Mouse (Mus musculus) thymus, postnatal 25 days (tissue): ENCODE measurements at regions not wholly inside any gene's neighbourhood (a gene's known extent, or its start where the extent isn't known, plus 50 kb on each side); places are given as distances from the start of the nearest gene placed in this dataset.

Source experiments
- DNase-seq: peaks from one replicate; pipeline ENCODE4 v3.0.0; 2022

DNA sequence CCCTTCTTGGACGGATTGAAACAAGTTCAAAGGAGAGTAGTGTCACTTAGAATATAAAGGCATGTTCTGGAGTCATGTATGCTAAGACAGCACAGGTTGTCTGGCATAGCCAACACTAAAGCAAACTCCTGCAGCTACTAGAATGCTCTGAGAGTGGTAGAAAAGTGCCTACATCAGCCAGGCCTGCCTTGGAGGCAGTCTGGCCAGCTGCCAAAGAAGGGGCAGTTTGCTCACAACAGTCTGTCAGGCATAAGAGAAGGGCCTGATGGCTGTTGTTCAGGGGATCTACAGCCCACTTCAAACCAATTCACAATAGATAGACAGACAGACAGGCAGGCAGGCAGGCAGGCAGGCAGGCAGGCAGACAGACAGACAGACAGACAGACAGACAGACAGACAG lies 136.5 kb upstream of the Dap start:
- no peak for DNase-seq

DNA sequence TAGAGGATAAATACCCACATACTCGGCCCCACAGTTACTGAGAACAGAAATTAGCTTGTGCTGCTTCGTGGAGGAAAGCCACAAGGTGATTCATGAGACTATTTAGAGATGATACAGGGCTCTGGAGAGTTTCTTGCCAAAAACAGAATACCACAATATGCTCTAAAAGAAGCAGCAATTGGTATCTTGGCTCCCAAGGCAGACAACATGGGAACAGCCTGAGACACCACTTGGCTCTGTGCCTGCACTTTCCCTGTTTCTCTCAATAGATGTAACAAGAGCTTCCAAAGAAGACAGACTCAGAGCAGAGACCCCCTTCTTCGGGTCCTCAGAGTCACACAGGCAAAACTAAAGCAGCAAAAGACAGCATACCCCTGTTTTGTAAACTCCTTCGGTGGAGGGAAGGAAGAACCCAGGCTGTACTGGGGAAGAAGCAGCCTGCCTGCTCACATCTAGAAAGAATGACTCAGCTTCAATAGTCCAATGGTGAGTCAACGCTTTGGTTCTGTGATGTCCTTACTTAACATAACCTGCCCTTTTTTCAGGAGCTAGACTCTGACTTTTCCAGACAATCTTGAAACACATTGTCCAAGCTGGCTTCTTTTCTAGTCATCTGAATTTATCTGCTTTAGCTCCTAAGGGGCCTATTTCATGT lies 132.1 kb upstream of the Dap start:
- no peak for DNase-seq

DNA sequence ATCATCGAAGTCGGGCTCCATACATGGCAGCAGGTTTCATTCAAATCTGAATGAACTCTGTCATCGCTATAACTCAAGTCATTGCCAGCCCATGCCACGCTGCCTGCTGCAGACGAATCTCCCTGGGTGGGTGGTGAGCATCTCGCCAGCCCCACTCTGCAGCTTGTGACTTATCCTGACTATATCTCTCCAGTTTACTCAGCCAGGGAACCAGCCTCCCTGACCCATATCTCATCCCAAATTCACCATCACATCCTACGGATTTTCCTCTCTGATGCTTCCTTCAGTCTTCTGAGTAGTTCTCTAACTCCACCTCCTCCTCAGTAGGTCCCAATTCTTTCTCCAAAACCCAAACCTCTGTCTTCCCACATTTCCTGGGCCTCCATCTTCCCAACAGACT lies 127.9 kb upstream of the Dap start:
- DNase-seq: no peak

DNA sequence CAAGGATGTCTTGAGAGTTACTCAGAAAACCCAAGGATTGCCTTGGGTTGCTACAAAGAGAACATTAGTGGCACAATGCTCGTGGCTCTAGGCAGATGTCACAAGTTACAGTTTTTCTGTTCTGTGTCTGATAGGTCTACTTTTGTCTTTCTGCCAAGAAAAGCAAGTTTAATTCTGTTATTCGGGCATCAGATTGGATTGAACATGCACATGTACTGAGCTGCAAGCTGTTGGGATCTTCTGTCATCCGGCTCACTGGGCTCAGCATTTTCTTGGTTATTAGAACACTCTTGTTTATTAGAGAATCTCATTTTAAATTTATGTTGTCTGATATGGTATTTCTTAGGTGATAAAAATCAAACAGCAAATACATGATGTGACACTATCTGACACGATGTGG lies 126.8 kb upstream of the Dap start:
- no peak for DNase-seq

DNA sequence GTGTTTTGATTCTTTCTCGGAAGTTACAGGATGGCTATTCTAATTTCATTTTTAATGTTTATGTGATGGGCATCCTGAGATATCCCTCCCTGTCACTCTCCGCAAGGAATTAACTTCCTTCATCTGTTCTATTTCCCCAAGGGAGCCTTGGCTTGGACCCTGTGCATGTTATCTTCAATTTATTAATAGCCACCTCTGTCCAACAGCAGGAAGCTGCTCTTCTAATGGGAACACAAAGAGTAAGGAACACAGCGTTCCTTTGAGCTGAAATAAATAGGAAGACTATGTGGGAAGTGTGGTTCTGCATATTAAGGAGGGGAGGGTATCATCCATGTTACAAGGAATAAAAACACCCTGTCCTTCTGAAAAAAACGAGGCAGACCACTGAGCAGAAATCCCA lies 119.4 kb upstream of the Dap start:
- DNase-seq: no peak

DNA sequence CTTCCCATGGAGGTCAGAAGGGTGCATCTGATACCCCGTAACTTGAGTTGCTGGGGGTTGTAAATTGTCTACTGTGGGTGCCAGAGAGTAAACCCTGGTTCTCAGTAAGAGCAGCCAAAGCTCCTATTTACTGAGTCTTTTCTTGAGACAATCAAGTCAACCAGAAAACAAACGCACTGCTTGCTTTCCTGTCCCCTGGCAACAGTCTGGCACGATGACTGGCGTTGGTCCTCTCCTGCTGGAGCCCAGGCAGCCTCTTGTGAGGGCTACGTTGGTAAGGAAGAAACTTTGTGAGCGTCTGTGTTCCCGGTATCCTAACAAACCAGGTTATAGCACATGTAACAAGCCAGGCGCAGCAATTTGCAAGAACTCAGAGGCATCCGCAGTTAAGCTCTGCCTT lies 117.2 kb upstream of the Dap start:
- no peak for DNase-seq

DNA sequence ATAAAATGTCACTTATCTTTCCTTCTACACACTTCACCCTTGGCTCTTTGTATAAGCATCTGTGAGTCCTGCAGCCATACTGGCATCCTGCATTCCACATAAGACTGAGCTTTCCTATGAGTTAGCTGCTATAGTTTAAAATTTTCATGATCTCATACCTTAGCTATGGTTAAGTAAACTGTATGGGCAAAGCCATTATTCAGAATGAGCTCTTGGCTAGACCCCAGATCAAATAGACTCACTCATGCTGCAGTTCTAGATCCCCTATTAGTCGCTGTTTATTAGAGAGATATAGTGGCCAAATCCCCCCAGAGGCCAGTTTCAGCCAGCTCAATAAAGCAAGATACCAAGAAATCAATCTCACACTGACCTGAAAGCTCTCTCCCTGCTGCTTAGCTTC lies 110.9 kb upstream of the Dap start:
- no peak for DNase-seq

DNA sequence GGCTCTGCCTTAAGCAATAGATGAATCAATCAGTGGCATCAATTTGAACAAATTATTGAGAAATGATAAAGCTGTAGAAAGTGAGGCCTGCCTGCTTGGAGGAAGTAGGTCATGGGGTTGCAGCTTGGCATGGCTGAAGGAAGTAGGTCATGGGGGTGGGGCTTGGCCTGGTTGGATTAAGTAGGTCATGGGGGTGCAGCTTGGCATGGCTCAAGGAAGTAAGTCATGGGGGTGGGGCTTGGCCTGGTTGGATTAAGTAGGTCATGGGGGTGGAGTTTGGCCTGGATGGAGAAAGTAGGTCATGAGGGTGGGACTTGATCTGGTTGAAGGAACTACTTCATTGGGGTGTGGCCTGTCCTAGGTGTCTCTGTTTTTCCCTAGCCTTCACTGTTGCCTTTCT lies 106.8 kb upstream of the Dap start:
- DNase-seq: peak; percentile 18

DNA sequence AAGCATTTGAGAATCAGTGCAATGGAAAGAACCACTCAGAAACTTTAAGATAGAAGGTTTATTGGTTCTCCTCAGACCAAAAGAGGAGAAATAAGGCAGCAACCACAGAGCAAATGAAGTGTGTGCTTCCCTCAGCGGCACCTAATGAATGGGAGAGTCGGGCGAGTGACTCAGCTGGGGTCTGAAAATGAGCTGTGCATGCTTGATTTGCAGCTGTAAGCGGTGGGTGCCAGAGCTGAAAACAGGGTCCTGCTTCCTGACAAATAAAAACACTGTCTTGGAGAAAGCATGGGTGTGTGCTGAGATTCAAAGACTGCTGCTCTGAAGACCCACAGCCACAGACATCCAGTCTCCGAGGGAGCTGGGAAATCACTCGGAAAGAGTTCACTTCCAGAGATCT lies 104.0 kb upstream of the Dap start:
- no peak for DNase-seq

DNA sequence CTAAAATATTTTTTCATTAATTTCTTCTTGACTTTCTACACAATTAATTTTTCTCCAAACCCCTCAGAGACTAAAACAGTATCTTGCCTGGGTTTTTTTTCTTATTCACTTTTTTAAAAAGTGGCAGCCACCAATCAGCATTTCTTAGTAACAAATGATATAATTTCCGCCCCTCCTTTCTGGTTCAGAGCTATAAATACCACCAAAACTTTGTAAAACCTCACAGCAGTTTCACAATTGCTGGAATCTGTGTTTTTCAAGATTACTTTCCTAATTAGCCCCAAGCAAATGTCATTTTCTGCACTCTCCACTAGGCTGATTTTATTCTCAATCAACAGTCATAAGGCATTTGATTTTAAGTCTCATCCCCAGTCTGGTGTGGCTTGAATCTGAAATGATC lies 98.3 kb upstream of the Dap start:
- no peak for DNase-seq

DNA sequence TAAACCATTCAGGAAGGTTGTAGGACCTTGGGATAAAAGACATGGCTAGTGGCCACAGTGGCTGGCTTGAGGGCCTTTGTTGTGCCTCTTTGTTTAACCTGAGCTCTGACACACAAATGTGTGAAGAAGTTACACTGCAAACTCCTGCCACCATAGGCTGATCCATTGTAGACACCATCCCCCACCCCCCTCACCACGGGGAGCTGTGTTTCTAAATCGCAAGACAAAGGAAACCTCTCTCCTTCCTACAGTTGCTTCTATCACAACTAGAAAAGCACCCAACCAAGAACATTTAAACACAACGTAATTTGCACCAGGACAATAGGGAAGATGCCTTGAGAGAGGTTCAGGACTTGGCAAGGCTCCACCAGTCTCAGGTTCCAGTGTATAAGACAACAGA lies 97.1 kb upstream of the Dap start:
- no peak for DNase-seq

DNA sequence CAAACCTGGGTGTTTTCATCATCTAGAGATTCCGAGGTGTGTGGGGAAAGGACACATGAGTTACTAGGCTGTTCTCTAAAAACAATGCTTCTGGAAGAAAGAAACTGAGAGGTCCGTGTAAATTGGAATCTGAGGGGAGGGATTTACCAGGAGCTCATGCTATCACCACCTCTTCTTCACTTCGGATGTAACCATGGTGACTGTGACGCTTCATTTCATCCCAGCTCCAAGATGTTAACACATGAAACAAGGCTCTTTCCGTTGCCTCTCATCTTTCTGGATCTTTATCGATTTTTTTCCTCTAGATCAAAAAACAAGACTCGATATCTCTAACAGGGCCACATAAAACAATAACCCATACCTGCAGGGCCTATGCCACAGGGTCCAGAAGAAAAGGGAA lies 89.2 kb upstream of the Dap start:
- DNase-seq: no peak

DNA sequence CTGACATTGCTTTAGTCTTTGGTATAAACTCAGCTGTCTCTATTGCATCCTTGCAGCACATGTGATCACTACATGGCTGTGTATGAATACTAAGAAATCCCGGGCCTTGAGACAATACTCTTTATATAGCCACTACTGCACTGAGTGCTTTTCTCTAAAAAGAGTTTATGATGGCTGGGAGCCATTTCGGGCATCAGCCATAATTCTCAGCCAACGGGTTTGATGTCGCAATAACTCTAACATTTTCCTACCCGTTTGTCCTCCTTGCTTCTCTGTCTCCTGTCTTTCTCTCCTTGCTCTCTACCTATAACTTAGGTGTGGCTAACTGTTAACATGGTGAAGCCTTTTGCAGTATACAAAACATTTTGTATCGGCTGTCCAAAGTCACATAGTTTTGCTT lies 85.5 kb upstream of the Dap start:
- DNase-seq: no peak

DNA sequence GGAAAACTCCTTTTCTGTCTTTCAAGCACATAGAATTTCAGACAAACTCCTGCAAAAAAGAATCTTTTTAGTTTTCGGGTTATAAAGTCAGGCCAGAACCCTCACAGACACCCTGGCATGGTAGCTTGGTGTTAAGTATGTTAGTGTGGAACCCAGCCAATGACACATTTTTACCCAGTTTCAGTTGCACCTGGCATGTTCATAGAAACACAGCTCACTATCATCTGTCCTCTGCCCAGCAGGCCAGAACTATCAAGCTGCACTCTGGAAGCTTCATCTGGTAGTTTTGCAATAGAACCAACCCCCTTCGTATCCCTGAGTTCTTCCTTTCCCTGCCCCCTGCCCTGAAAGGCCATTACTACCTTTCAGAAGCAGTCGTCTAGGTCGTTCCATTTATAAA lies 82.4 kb upstream of the Dap start:
- DNase-seq: no peak

DNA sequence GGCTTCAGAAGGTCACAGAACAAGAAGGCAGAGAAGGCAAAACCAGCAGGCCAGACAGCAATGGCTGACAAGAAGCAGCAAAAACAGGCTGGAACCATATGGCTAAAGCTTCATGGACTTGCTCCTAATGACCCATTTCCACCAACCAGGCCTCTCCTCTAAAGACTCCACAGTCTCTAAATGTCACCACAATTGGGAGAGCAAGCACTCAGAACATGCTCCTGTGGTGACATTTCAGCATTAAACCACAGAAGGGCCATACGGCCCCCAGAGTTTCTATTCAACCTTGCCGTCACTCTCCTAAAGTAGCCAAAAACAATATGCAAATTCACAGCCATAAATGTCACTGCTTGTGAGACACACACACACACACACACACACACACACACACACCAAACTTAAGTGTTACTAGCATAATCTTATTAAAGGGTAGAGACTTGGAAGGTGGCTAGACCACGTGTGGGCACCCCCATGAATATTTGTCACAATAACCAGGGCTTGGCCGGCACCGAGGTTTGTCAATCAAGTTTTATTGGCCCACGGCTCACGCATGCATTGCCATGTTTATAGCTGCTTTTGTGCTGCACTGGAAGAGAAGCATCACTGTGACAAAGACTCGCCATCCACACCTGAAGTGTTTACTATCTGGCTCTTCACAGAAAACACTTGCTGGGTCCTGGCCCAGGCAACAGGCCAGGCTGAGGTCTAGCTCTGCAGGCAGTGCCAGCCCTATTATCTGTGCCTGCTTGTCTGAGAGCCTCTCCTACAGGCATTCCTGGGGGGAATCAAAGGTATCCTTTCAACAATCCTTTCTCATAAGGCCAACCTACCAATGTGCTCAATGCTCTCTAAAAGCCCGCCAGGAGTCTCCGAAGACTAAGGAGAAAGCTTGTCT lies 75.6 kb upstream of the Dap start:
- no peak for DNase-seq

DNA sequence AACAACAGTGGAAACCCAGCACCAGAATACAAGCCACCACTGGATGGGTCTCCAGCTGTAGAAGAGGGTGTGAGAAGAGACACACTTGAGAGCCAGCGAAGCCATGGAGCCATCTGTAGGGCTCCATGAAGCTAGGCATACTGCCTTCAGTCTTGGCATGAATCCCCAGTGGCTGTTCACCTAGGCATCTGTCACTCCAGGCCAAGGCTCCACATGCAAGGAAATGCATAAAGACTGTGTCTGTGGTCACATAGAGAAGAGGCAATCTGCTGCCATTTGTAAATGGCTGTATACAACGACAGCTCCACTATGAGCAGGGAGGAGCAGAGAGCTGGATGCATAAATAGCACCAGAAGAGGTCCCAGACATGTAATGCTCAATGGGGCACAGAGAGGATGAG lies 74.3 kb upstream of the Dap start:
- no peak for DNase-seq

DNA sequence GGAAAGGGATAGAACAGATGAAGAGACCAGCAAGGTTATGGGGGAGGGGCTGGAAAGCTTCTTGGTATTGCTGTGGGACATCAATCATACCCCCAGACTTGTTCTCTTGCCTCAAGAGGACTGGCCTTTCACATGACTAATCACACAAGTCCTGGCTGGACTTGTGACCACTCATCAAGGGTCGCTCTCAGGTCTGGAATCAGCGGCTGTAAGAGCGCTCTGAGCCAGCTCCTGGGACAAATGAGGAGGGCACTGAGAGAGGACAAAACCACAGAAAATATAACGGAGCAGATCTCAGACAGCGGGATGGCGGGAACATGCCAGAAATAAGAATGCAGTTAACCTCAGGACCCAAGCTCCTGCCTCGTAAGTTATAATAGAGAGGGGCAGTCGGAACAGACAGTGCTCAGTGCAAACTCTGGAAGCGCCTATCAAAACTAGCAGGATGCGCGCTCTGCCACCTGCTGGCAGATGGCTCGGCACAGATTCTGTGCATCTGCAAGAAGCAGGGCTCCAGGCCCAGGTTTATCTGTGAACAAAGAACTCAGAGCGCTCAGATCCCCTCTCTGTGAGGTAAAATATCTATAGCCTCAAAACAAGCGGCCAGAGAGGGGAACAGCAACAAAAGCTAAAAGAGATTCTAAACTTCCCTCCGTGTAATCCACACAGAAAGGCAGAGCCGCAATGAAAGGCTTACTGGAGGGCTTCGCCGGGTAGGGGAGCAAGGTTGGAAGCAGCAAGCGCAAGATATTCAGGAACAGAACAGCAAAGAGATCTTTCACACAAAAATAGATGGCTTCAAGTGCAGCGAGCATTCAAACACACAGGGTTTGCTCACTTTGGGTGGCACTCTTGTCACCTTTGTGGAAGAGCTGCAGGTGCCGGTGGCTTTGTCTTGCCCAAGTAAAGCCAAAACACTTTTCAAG lies 73.3 kb upstream of the Dap start:
- DNase-seq: peak; percentile 43

DNA sequence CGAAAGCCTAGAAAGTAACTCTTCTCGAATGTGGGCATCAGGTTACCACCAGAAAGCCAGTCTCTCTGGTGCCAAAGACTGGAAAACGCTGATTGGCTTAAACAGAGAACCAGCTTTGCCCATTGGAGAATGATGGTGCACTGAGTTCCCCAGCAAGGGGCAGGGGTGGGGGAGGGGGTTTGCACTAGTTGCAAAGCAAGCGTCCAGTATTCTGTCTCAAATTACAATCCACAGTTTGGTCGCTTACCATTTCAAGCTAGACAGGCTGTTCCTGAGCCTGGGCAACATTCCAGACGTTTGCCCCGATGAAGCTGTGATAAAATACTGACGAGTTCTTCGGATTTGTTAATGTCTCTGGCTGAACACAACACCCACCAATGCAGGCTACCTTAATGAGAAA lies 69.0 kb upstream of the Dap start:
- no peak for DNase-seq

DNA sequence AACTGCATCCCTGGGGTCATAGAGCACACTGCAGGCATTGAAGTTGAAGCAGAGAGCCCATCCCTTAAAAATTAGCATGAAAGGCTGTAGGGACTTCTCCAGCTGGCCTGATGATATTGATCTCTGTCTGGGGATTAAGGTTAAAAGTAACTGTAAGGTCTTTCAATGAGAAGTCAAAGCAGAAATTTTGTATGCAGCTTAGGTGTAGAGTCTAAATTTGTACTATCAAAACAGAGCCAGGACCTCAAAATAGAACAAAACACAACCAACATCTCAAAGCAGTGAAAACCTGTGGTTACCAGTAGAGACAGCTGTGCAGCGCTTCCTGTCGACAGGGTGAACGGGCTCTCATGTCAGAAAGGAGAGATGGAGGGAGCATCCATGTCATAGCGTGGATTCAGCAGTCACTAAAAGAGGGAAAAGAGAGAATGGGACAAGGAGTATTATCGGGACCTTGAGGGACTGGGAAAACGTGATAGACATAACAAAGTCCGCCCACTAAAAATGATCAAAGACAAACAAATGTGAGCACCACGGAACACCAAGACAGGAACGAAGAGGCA lies 57.5 kb upstream of the Dap start:
- DNase-seq: peak; percentile 44

DNA sequence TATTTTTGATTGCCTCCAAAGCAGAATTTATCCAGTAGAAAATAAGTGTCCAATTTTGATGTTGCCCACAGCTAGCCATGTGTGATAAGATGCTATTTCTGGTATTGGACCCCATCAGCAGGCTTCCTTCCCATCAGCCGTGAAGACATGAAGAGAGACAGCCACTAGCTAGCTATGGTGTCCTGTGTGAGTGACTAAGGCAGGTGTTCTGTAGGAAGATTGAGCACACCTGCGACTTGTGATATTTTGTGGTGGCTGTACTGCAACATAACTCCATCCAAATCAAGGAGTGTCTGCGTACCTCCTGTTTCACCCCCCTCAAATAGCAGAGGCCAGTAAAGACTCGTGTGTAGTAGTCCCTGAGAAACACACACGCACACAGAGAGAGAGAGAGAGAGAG lies 56.6 kb upstream of the Dap start:
- DNase-seq: no peak

DNA sequence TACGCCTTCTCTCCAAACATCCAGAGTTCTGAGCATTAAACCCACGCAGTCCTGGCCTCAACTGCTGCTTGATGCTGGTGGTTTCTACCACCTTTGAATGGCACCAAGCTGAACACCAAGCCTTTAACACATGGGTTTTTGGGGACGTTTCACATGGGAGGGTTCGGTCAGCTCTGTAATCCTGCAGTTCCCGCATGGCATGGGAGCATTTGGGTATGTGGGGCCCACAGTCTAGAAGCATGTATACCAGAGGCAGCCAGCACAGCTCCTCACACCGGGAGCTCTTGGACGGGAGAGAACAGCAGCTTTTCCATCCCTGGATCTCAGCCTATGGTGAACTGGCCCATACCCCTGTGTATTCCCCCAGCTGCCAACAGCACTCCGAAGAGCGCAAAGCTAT lies 55.9 kb upstream of the Dap start:
- no peak for DNase-seq

DNA sequence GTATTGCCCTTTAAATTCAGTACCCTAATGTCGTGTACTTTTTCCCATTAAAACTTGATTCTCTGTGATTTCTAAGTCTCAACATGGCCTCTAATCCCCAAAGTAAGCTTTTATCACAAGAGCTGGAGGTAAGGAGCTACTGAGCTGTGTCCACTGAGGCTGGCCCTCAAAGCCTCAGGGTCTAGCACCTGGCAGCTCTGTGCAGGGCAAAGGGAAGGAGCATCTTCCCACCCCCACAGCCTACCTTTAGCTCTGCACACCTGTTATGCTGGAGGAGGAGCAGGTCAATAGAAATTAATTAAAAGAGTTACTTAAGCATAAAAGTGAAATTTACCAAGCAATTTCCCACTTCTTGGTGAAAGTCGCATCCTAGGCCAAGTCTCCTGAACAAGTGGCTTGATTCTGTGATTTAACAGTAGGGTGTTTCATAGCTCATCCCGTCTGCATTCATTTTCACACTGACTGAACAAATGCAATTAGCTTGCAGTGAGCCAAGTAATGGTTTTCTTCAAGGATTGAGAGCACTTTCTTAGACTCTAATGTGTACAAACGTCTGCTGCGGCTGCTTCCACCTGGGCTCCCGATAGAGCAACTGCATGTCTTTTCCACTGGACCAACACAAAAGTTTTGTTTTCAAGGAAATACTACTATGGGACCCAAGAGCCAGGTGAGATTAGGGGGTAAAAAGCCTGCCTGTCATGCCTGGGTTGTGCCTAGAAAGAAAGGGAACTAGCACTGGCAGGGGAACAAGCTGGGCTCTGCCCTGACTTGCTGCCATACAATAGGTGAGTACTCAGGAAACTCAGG lies 50.6 kb upstream of the Dap start:
- no peak for DNase-seq
